In genomic region chr9:77051406-77051805, GRCm38 (mm10) we compare ENCODE assay signal across 22 mouse cellular contexts. TPM values are rescaled to one million over a fixed set of nuclear protein-coding genes. Genes with fewer than 3 reads are reported as not detected.
A peak's percentile ranks its signal among the peaks of the same experiment; 100 is the strongest.
DNase-seq lines count a peak whose midpoint lies in the region; ATAC-seq lines count a peak whose summit lies in the region.
"Had no signal": no experiment of that assay in that cellular context is flagged by ENCODE, and none has a peak within 500 bp of the region (broad histone marks: within the 10 kb centered on the region; RNA-seq: fewer than 3 reads in every experiment).

No protein-coding gene starts in this region.

- ATAC-seq in hematopoietic stem cell, adult 5-6 weeks (replicated peaks in 1 of 2; ENCODE audit: insufficient read depth in 1 of 2, low FRiP score in 2 of 2, low TSS enrichment in 1 of 2, low read depth in 1 of 2, poor library complexity in 2 of 2, severe bottlenecking in 2 of 2), result peak; percentile 56 to 76; a peak in 3 of 4 replicates
- ATAC-seq: forebrain, embryonic 13.5 days; forebrain, embryonic 15.5 days; forebrain, postnatal 0 days had no signal

- DNase-seq in thymus, postnatal 0 days (ENCODE audit: low spot score), result peak; percentile 9
- no peak for DNase-seq in thymus, adult 18-20 months
- DNase-seq in heart, postnatal 36 days, result no peak
- no peak for DNase-seq in neural tube, embryonic 10.5 days (ENCODE audit: extremely low spot score, low spot score)
- DNase-seq: adrenal gland, adult 2 months; adrenal gland, postnatal 10 days; adrenal gland, postnatal 25 days; cerebellum, adult 11 months; cerebellum, adult 18-20 months; cerebellum, adult 8-10 months; cerebellum, adult 9-11 months; cerebellum, postnatal 14 days; cerebellum, postnatal 36 days; forebrain, postnatal 0 days had no signal

- intact Hi-C loops in heart, postnatal 36 days (cut with DNase I), result no loop called here

RNA-seq across cellular contexts. Expression of gene Tinag, which starts 5.8 kb away (rescaled TPM):
- 0.17 and 0.18 TPM in 2 replicates for polyA plus RNA-seq in thymus, postnatal 0 days (2015; fragmentation: Nextera tagmentation; extraction: Ambion mirVana)
- total RNA-seq in hematopoietic stem cell, adult 5-6 weeks (2017), result not detected in 2 replicates
- total RNA-seq in heart, postnatal 36 days (2021), result not detected
- total RNA-seq: ES-E14; forebrain, postnatal 0 days; MEL had no signal
- polyA plus RNA-seq: adrenal gland, adult 2 months; brain, embryonic 14.5 days; C2C12; cortical plate, adult 2 months; forebrain, embryonic 13.5 days; forebrain, embryonic 15.5 days; forebrain, postnatal 0 days had no signal
